Mouse (Mus musculus) limb, embryonic 11.5 days (tissue): Measurements from ENCODE around the gene Defb39. TPM values are rescaled to one million over a fixed set of nuclear protein-coding genes. Genes with fewer than 3 reads are reported as not detected.

Experiments used
- ATAC-seq: fragments of 200-750 bp; cut with Nextera tagmentation; 2 replicates; pipeline ENCODE4 v1.8.0; 2017; ENCODE audit warnings: low read depth; ENCODE audit not compliant: insufficient number of reproducible peaks, low FRiP score, low TSS enrichment
- DNase-seq: peaks from one replicate; pipeline ENCODE4 v3.0.0-alpha.2; 2015; ENCODE audit warnings: low spot score
- H3K27ac ChIP-seq: fragments of 300-500 bp; sonication (generic); replicated peaks from 2 replicates; pipeline ENCODE4 v1.5.1; 2014; ENCODE audit warnings: low read depth, mild to moderate bottlenecking, low read length
- H3K27me3 ChIP-seq: fragments of 300-500 bp; sonication (generic); 2 replicates; pipeline ENCODE4 v1.6.1; 2014; ENCODE audit warnings: mild to moderate bottlenecking, low read length, mixed read lengths; ENCODE audit not compliant: control insufficient read depth, insufficient read depth
- H3K36me3 ChIP-seq: fragments of 300-500 bp; sonication (generic); 2 replicates; pipeline ENCODE4 v1.6.1; 2014; ENCODE audit warnings: mild to moderate bottlenecking, low read length, moderate library complexity, mixed read lengths; ENCODE audit not compliant: control insufficient read depth, insufficient read depth
- H3K4me1 ChIP-seq: fragments of 300-500 bp; sonication (generic); 2 replicates; pipeline ENCODE4 v1.6.1; 2014; ENCODE audit warnings: low read length, mixed read lengths; ENCODE audit not compliant: control insufficient read depth, insufficient read depth
- H3K4me2 ChIP-seq: fragments of 300-500 bp; sonication (generic); 2 replicates; pipeline ENCODE4 v1.6.1; 2014; ENCODE audit warnings: low read depth, mild to moderate bottlenecking, moderate library complexity; ENCODE audit not compliant: severe bottlenecking
- H3K4me3 ChIP-seq: fragments of 300-500 bp; sonication (generic); 2 replicates; pipeline ENCODE4 v1.5.1; 2014; ENCODE audit warnings: low read depth, low read length
- H3K9ac ChIP-seq: fragments of 300-500 bp; sonication (generic); 2 replicates; pipeline ENCODE4 v1.6.1; 2014; ENCODE audit warnings: mild to moderate bottlenecking, low read length
- H3K9me3 ChIP-seq: fragments of 300-500 bp; sonication (generic); 2 replicates; pipeline ENCODE4 v1.6.1; 2016; ENCODE audit warnings: low read length; ENCODE audit not compliant: control insufficient read depth
- WGBS: fragments of 180-500 bp; shearing (Covaris S2); extraction: QIAGEN DNeasy Blood & Tissue Kit; methylation state at CpG from one replicate; pipeline ENCODE4 v1.1.7; 2014; 5-methylcytosine and 5-hydroxymethylcytosine counted together
- polyA plus RNA-seq: library from polyadenylated mRNA; unstranded; fragments of >200 nt; fragmentation: Nextera tagmentation; extraction: Ambion mirVana; gene quantifications from 2 replicates; pipeline ENCODE4 v1.2.1, GENCODE M21; 2014

Defb39 gene
- polyA plus RNA-seq = not detected in 2 replicates

DNA sequence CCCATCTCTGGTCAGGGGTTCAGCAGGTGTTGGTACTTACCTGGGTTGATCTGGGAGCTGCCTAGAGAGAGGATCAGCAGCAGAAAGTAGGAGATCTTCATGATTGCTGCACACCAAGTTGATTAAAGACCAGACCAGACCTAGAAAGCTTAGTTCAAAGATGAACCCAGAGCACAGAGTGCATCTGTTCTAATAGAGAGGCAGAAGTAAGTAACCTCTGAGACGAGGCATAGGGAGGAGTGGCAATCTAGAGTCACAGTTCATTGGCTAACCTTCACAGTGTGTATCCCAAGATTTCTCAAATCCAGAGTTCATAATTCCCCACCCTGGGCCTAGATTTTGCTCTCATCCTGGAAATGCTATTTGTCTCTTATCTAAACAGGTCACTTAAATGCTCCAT, at the start of gene Defb39:
TSS of gene Defb39 (minus strand) at position 101 of the 400 bp plus-strand sequence.
- Histone ChIP-seq H3K9me3 (peaks cover 3% of the 10 kb centered on the region; the same call in 1 of the 2 replicates), H3K4me2 (no peak within 1 kb of the TSS), H3K4me3 (no peak within 1 kb of the TSS), H3K27ac (no peak within 1 kb of the TSS), H3K4me1 (no peaks in the 10 kb centered on the region), H3K9ac (no peak within 1 kb of the TSS), H3K36me3 (no peaks in the 10 kb centered on the region), H3K27me3 (no peaks in the 10 kb centered on the region)
- DNase-seq (no peak), ATAC-seq (no peak)
- WGBS = 89% methylated on average over 1 of the region's 1 CpGs

DNA sequence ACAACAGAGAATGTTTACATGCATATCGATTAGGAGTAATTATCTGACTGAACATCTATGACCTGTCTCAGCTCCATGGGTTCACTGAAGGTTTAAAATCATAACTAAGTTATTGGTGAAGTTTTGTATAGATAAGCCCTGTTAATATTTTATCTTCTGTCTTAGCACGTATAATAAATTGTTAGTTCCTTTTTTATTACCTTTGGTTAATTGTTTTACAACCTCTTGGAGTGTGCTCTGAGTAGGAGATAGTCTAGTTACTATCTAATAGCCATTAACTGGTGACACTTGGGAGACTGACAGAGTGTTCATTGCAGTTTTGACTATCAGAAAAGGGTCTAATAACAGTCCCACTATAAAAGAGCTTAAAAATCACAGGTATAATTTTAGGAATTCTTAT, 1.4 kb upstream of the Defb39 start:
- Histone ChIP-seq H3K4me2 (no peak overlapping the region), H3K9me3 (peaks cover 3% of the 10 kb centered on the region; the same call in 1 of the 2 replicates), H3K9ac (no peak overlapping the region), H3K27me3 (no peaks in the 10 kb centered on the region), H3K36me3 (no peaks in the 10 kb centered on the region), H3K4me3 (no peak overlapping the region), H3K27ac (no peak overlapping the region), H3K4me1 (no peaks in the 10 kb centered on the region)
- no peak for DNase-seq
- no peak for ATAC-seq
- 86% methylated on average over 2 of the region's 2 CpGs for WGBS

DNA sequence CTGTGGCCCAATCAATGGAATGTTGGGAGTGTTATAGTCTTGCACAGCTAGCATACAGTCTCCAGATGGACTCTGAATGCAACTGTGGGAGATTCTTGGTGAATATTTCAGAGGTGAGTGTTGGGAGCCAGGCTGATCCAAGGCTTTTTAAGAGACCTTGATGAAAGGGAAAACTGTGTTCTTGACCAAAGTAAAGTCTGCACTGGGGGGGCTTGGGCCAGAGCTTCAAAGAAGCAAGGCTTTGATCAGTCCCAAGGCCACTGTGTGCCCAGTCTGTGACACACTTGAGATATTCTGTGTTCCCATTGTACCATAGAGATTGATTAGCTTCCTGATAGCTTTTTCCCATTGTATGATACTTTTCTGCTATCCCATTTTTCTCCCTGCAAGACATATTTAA, 1.7 kb downstream of the Defb39 start:
- Histone ChIP-seq H3K27me3 (no peaks in the 10 kb centered on the region), H3K9me3 (peaks cover 3% of the 10 kb centered on the region; the same call in 1 of the 2 replicates), H3K27ac (no peak overlapping the region), H3K9ac (no peak overlapping the region), H3K4me1 (no peaks in the 10 kb centered on the region), H3K4me3 (no peak overlapping the region), H3K36me3 (no peaks in the 10 kb centered on the region), H3K4me2 (no peak overlapping the region)
- no peak for DNase-seq
- ATAC-seq = no peak

DNA sequence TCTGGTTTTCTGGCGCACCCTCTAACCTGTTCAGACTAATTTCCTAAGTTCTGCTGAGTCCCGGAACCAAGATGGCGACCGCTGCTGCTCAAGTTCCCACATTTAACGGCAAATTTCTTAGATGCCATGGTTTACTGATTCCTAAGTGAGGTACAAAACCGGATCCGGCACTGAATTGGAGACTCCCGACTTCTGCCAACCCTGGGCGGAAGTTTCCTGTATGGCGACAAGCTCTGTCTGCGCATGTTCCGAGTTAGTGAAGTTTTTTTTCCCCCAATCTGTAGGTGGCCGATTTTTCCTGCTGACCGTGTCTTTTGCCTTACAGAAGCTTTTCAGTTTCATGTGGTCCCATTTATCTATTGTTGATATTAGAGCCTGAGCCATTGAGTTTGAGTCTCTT, 19.4 kb downstream of the Defb39 start:
- H3K4me3 ChIP-seq = no peak overlapping the region
- H3K4me1 ChIP-seq = no peaks in the 10 kb centered on the region
- H3K9me3 ChIP-seq = no peaks in the 10 kb centered on the region
- WGBS = 93% methylated on average over 14 of the region's 14 CpGs
- no peaks in the 10 kb centered on the region for H3K27me3 ChIP-seq
- no peak overlapping the region for H3K9ac ChIP-seq
- no peak for ATAC-seq
- no peak overlapping the region for H3K27ac ChIP-seq
- no peaks in the 10 kb centered on the region for H3K36me3 ChIP-seq
- DNase-seq = no peak
- no peak overlapping the region for H3K4me2 ChIP-seq

DNA sequence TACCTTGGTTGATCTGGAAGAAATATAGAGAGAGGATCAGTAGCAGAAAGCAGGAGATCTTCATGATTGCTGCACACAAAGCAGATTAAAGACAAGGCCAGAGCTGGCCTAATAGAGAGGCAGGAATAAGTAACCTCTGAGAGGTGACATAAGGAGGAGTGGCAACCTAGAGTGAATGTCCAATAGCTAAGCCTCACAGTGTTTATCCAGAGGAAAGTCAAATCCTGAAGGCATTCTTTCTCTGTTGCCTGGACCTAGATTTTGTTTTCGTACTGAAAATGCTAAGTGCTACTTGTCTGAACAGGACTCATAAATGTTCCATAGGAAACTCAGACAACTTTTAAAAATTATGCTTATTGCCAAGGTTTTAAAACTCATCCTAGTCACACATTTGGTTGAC, 38.1 kb downstream of the Defb39 start, which contains the start of gene Defb38:
TSS of gene Defb38 (minus strand) at position 101 of the 400 bp plus-strand sequence.
- Histone ChIP-seq H3K9ac (no peak within 1 kb of the TSS), H3K9me3 (no peaks in the 10 kb centered on the region), H3K27me3 (no peaks in the 10 kb centered on the region), H3K4me1 (no peaks in the 10 kb centered on the region), H3K27ac (no peak within 1 kb of the TSS), H3K36me3 (no peaks in the 10 kb centered on the region), H3K4me3 (no peak within 1 kb of the TSS), H3K4me2 (no peak within 1 kb of the TSS)
- DNase-seq = no peak
- 76% methylated on average over 1 of the region's 1 CpGs for WGBS
- no peak for ATAC-seq

Other genes starting within 250 kb of the Defb39 start
- not detected in 2 replicates for gene Defb40, start 86.6 kb downstream of the Defb39 start, polyA plus RNA-seq
- gene Defb37, start 73.8 kb downstream of the Defb39 start, polyA plus RNA-seq = not detected in 2 replicates
- not detected in 2 replicates for gene Defb38, start 38.2 kb downstream of the Defb39 start, polyA plus RNA-seq
- not detected in 2 replicates for gene Defb12, start 50.0 kb upstream of the Defb39 start, polyA plus RNA-seq
- not detected in 2 replicates for gene Defb34, start 58.9 kb upstream of the Defb39 start, polyA plus RNA-seq
- gene Gm45826, start 76.0 kb upstream of the Defb39 start, polyA plus RNA-seq = not detected in 2 replicates
- gene Defb14, start 129.5 kb upstream of the Defb39 start, polyA plus RNA-seq = not detected in 2 replicates
- not detected in 2 replicates for gene Defb4, start 133.9 kb upstream of the Defb39 start, polyA plus RNA-seq
- not detected in 2 replicates for gene Defb6, start 160.7 kb upstream of the Defb39 start, polyA plus RNA-seq
- gene Defb46, start 175.1 kb upstream of the Defb39 start, polyA plus RNA-seq = not detected in 2 replicates
- not detected in 2 replicates for gene Defb5, start 182.8 kb upstream of the Defb39 start, polyA plus RNA-seq
- not detected in 2 replicates for gene Defb3, start 228.6 kb upstream of the Defb39 start, polyA plus RNA-seq